Mouse (Mus musculus): Measurements from ENCODE around the gene Cd81. TPM values are rescaled to one million over a fixed set of nuclear protein-coding genes. Genes with fewer than 3 reads are reported as not detected.
A peak's percentile ranks its signal among the peaks of the same experiment; 100 is the strongest.

Cd81 gene
- total RNA-seq, 2 experiments from 2014 or later, result 344 to 359 TPM

DNA sequence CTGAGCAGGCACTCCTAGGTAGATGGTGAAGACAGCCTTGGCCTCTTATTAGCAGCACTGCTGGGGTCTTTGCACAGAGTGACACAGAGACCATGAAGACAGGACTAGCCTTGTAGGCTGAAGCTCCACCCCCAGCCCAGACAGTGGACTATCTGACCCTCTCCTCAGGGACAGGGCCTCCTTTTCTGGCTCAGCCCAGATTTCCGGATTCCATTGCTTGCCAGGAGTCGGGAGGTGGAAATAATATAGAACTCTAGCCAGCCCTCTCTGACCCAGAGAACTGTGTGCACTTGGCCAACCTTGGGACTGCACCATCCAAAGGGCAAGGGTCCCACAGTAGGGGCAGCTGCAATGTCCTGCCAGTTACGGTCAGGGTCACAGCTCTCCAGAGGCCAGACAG lies 10.4 kb upstream of the Cd81 start:
- DNase-seq (ENCODE audit: extremely low spot score in 1 of 2, low spot score in 2 of 2), result peak in 1 of 2 experiments; percentile 75
- intact Hi-C loops (cut with DNase I), result no loop called here

DNA sequence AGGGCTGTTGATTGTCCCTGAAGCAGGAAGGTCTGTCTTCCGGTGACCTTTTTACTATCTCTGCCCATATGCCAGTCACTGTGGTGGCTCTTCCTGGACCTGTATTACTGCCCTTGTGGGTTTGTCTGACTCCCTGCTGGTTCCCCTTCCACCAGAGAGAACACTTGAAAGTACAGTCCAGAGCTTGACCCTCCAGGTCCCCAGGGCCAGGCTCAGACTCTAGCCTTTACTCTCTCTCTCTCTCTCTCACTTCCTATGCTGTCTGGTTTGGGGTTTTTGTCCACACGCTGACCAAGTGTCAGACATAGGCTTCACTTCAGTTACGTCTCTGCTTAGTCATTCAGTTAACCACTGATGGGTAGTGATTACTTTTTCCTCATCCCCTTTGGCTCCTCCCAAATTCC lies 9.6 kb upstream of the Cd81 start:
- intact Hi-C loops (cut with DNase I), result no loop called here
- no peak for DNase-seq (ENCODE audit: extremely low spot score in 1 of 2, low spot score in 2 of 2)

GRCm38 (mm10) chr7:143044049-143044825 lies 8.3 kb upstream of the Cd81 start:
- intact Hi-C loops (cut with DNase I), result no loop called here
- no peak for DNase-seq (ENCODE audit: extremely low spot score in 1 of 2, low spot score in 2 of 2)

DNA sequence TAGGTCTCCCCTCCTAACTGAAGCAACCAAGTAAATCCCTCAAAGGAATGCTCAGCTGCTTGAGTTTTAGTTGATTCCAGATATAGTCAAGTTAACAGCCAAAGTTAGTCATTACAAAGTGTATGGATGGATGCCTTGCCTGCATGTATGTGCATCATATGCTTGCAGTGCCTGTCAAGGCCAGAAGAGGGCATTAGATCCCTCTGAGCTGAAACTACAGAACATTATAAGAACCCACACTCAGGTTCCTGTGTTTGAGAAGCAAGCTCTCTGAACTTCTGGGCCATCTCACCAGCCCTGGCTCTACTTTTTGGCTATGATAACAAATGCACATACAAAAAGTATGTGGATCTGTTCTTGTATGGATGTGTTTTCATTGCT lies 7.7 kb upstream of the Cd81 start:
- no peak for DNase-seq (ENCODE audit: extremely low spot score in 1 of 2, low spot score in 2 of 2)
- intact Hi-C loops (cut with DNase I), result no loop called here

DNA sequence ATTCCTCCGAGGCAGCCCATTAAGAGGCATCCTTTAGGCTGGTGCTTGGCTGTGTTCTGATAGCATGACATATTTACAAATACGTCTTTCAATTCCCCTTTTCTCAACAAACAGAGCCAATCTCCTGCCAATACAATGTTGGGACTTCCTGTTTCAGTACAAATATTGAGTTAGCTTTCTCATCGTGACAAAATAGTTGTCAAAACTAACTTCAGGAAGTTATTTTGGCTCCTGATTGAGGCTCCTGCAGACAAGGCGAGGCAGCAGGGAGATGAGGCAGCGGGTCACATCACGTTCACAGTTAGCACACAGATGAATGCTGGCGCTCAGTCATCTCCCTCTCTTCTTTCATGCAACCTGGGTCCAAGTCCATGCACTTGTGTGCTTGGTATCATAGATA lies 6.2 kb upstream of the Cd81 start:
- intact Hi-C loops (cut with DNase I), result no loop called here

GRCm38 (mm10) chr7:143049331-143049730 lies 3.2 kb upstream of the Cd81 start:
- intact Hi-C loops (cut with DNase I), result no loop called here
- no peak for DNase-seq (ENCODE audit: extremely low spot score in 1 of 2, low spot score in 2 of 2)

More for the DNA sequence above, 6.2 kb upstream of the Cd81 start:
- DNase-seq (ENCODE audit: extremely low spot score in 1 of 2, low spot score in 2 of 2), result no peak

GRCm38 (mm10) chr7:143049841-143050816 lies 2.4 kb upstream of the Cd81 start:
- DNase-seq (ENCODE audit: extremely low spot score in 1 of 2, low spot score in 2 of 2), result no peak
- intact Hi-C loops (cut with DNase I), result no loop called here

- intact Hi-C loops (cut with DNase I), result no loop called here
- DNase-seq (ENCODE audit: extremely low spot score in 1 of 2, low spot score in 2 of 2), result no peak
Measured at GRCm38 (mm10) chr7:143051316-143051715, 1.2 kb upstream of the Cd81 start.

DNA sequence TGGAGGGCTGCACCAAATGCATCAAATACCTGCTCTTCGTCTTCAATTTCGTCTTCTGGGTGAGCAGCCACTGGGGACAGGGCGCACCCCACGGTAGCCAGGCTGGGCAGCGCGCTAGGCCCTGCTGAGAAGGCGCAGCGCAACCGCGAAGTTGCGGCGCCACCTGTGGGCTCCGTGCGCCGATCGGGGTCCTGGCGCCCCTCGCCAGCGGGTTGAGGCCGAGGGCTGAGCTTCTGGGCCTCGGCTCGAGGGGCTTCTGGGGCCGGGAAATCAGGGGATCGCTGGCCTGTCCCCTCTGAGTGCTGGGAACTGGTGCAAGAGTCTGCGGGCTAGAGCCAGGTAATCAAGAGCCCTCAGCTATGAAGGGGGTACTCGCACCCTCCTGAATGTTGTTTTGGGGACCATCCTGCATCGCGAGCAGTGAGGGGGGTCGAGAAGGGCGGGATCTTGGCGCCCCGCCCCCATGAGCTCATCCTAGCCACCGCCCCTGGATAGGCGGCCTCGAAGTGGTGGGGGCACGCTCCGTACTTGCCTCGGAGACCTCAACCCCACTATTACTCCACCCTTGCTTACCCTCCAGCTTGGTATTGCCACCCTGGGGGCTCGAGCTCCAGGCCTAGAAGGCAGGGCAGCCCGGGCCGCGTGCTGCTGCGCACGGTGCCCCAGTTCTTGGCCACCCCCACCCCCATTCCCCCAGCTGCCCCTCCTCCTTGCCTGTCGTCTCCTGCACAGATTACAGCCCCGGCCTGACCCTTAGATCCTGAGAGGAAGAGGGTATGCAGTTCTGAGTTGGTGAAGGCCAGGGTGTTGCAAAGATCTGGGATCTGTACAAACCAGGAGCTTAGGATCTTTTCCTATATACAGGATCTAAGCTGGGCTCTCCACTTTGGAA lies 715 bp downstream of the Cd81 start:
- peak; percentile 70 to 86 for DNase-seq (ENCODE audit: extremely low spot score in 1 of 2, low spot score in 2 of 2)

GRCm38 (mm10) chr7:143053961-143054611 lies 1.5 kb downstream of the Cd81 start:
- intact Hi-C loops (cut with DNase I), result loop anchor here (2.0 kb wide), 1 partner anchor 45 kb away; no protein-coding TSS in a partner anchor

More for the DNA sequence above, 715 bp downstream of the Cd81 start:
- intact Hi-C loops (cut with DNase I), result loop anchor here (2.0 kb wide), 1 partner anchor 44 kb away; no protein-coding TSS in a partner anchor

DNA sequence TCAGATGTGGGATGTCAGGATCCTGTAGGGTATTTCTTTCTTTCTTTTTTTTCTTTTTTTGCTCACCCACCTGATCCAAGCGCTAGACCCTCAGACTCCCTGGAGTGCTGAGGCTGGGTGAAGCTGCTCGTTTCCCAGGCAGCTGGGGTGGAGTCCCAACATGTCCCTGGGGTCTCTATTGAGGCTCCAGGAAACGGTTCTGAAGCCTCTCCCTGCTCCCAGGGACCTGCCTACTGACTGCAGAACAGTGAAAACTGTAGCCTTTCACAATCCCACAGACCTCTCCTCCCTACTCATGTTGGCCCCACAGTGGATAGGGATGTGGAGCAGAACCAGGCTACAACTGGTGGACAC lies 2.0 kb downstream of the Cd81 start:
- DNase-seq (ENCODE audit: extremely low spot score in 1 of 2, low spot score in 2 of 2), result no peak
- intact Hi-C loops (cut with DNase I), result no loop called here

More at GRCm38 (mm10) chr7:143053961-143054611, 1.5 kb downstream of the Cd81 start:
- DNase-seq (ENCODE audit: extremely low spot score in 1 of 2, low spot score in 2 of 2), result no peak

DNA sequence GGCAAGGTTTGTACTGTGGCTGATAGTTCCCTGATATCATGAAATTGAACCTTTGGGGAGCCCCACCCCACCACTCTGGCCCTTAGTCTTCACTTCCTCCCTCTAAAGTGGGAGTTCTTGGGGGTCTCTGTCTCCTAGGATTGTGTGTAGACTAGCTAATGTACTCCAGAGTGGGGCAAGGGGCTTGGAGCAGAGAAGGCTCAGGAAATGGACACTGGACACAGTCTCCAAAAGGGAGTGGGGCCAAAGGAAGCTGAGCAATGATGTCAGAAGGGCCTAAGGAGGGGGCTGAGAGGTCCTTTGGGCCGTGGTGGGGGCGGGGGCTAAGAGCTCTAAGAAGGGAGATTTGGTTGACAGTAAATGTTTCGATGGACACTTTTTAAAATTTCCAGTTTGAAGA lies 2.5 kb downstream of the Cd81 start:
- intact Hi-C loops (cut with DNase I), result no loop called here
- no peak for DNase-seq (ENCODE audit: extremely low spot score in 1 of 2, low spot score in 2 of 2)

DNA sequence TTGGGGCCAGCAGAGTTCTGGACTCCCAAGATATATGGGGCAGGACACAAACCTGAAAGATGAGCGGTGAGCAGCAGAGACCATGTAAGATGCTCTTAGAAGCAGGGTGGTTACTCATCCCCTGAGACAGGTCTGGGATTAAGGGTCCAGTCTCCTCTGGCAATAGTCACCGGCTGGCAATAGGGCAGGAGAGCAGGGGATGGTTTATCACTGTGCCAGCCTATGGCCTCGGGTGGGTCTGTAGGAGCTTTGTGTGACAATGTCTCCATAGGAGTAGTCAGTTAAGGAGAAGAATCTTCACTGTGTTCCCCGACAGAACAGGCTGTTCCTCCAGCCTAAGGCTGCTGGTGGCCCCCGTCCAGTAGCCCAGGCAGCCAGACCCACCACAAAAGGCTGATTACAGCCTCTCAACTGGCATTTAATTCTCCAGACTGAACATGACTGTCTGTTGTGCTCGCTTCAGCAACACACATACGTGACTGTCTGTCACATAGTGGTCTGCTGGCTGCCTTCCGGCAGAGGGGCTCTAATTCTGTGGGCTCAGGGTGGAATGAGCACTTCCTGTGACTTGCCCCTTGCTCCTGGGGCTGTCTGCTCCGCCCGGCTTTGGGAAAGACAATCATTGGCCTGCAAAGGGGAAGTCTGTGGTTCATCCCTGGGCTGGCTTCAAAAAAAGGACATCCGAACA lies 3.1 kb downstream of the Cd81 start:
- no peak for DNase-seq (ENCODE audit: extremely low spot score in 1 of 2, low spot score in 2 of 2)
- intact Hi-C loops (cut with DNase I), result no loop called here

DNA sequence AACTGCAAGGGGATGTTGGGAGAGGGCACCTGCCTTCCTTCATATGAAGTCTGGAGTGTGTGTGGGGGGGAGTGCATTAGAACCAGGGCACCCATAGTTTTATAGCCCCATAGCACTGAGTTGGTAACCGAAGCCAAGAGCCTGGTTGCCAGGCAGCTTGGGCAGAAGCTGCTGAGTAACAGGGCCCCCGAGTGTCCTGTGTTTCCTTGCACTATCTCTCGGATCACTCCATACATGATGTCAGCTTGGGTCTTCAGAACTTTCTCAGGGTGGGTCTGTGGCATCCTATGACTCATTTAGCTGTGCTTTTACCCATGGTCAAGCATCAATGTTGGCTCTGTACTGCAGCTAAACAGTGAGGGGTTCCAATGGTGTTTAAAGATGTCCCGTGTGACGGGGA lies 4.5 kb downstream of the Cd81 start:
- no peak for DNase-seq (ENCODE audit: extremely low spot score in 1 of 2, low spot score in 2 of 2)
- intact Hi-C loops (cut with DNase I), result no loop called here

DNA sequence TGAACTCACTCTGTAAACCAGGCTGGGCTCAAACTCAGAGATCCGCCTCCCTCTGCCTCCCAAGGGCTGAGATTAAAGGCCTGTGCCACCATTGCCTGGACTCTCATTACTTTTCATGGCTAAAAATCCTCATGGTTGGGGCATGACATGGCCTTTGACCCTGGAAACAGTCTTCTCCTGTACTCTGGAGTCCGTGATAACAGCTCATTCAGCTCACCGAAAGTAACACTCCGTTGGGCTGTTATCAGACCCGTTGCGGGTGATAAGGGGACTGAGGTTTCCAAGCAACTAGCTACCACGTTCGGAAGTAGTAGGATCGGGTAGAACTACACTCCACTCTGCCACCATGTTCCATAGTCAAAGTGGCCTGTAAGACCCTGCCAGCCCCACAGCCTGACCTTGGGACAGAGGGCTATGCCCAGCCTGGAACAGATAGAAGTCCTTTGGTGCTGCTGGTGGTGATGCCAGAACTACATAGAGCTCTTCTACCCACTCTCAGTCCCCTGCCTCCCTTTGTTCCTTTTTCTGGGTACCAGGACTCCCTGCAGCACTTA lies 5.2 kb downstream of the Cd81 start:
- intact Hi-C loops (cut with DNase I), result no loop called here
- DNase-seq (ENCODE audit: extremely low spot score in 1 of 2, low spot score in 2 of 2), result no peak

GRCm38 (mm10) chr7:143058221-143058697 lies 5.7 kb downstream of the Cd81 start:
- no peak for DNase-seq (ENCODE audit: extremely low spot score in 1 of 2, low spot score in 2 of 2)
- intact Hi-C loops (cut with DNase I), result no loop called here

DNA sequence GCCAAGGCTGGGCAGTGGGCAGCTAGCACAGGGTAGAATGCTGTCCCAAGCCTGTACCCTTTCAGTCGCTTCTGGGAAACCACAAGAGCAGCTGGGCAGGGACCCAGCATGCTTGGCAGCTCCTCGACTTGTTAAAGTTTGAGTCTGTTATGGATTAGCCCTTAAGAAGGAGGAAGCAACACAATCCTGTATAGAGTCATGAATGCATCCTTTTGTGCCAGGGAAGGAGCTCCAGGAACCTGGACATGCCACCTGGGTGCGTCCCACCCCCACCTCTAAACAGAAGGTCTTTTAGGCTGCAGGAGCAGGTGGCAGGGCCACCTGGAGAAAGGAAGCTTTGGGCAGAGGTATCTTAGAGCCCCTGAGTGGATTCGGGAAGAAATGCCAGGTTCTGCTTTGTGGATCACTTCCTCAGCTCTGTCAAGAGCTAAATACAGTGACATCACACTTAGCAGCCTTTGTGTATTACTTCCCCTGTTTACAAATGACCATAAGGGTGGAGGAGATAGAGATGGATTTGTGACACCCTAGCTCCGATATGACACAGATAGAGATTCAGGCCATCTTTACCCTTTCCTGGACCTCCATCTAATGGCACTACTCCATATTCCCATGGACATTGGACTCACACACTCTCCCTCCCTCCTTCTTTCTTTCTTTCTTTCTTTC lies 6.8 kb downstream of the Cd81 start:
- DNase-seq (ENCODE audit: extremely low spot score in 1 of 2, low spot score in 2 of 2), result no peak
- intact Hi-C loops (cut with DNase I), result no loop called here
